Mouse (Mus musculus): ENCODE data around the gene Ankar.

GRCm38 (mm10) chr1:72725941-72726340 lies 25.6 kb upstream of the Ankar start:
- TF ChIP-seq POLR2A (IDR thresholded peaks at IDR 0.05; ENCODE audit: borderline replicate concordance, extremely low read depth, low read depth, low read length): no peak
- TF ChIP-seq CTCF (IDR thresholded peaks at IDR 0.05; ENCODE audit: insufficient read depth, low read length): no peak
